Mouse (Mus musculus) gastrocnemius, adult 2 months (tissue): ENCODE measurements around the gene Ino80b. TPM values are rescaled to one million over a fixed set of nuclear protein-coding genes. Genes with fewer than 3 reads are reported as not detected.

Experiments
- DNase-seq: peaks from one replicate; pipeline ENCODE4 v3.0.0; 2022
- H3K27ac ChIP-seq: fragments of 200-600 bp; 2 replicates; pipeline ENCODE4 v1.8.1; 2022; ENCODE audit warnings: mild to moderate bottlenecking
- H3K4me3 ChIP-seq: fragments of 200-600 bp; 2 replicates; pipeline ENCODE4 v1.8.1; 2022; ENCODE audit warnings: mild to moderate bottlenecking, moderate library complexity
- CTCF ChIP-seq: fragments of 200-600 bp; IDR thresholded peaks from 2 replicates; pipeline ENCODE4 v1.8.1; 2022; ENCODE audit warnings: antibody characterized with exemption, mild to moderate bottlenecking, moderate library complexity
- intact Hi-C: fragments of 180-260 bp; cut with DNase I; formaldehyde crosslinking; loops from one replicate; pipeline ENCODE4 v1.15.1; 2025
- total RNA-seq, 2 experiments: library from RNA; stranded (reverse); gene quantifications; 2 replicates each; pipeline ENCODE4 v1.2.3; 2021

The Ino80b gene
- total RNA-seq, 2 experiments from 2014 or later = 13.7 to 16.3 TPM

- Histone ChIP-seq H3K4me3 (no peak overlapping the region), H3K27ac (no peak overlapping the region)
- no peak for TF ChIP-seq CTCF
- intact Hi-C loops = no loop called here
- DNase-seq = peak; percentile 8
Measured at GRCm38 (mm10) chr6:83111510-83112136, 13.6 kb downstream of the Ino80b start.

GRCm38 (mm10) chr6:83108762-83109668, 16.2 kb downstream of the Ino80b start, which contains the start of gene Mrpl53:
TSS of gene Mrpl53 (plus strand) at chr6:83109040.
- H3K4me3 ChIP-seq = peak within 1 kb of the TSS; percentile 85
- H3K27ac ChIP-seq = peak within 1 kb of the TSS; percentile 93
- no peak for TF ChIP-seq CTCF
- DNase-seq = peak; percentile 91
- intact Hi-C loops = loop anchor here (10.0 kb wide), 1 partner anchor 396 kb away; the partner anchor contains the start of gene Dguok

GRCm38 (mm10) chr6:83107566-83108400, 17.4 kb downstream of the Ino80b start:
- intact Hi-C loops = loop anchor here (10.0 kb wide), 1 partner anchor 397 kb away; the partner anchor contains the start of gene Dguok
- Histone ChIP-seq H3K4me3 (peak overlapping the region; percentile 85), H3K27ac (peak overlapping the region; percentile 93)
- peak; percentile 81 for TF ChIP-seq CTCF
- DNase-seq = peak; percentile 87

- no peak for TF ChIP-seq CTCF
- peak; percentile 8 for DNase-seq
- intact Hi-C loops = loop anchor here (10.0 kb wide), 1 partner anchor 401 kb away; the partner anchor contains the start of gene Dguok
- H3K27ac ChIP-seq = no peak overlapping the region
- H3K4me3 ChIP-seq = no peak overlapping the region
Measured at GRCm38 (mm10) chr6:83104158-83104557, 21.1 kb downstream of the Ino80b start.

GRCm38 (mm10) chr6:83103130-83103650, 22.0 kb downstream of the Ino80b start:
- H3K4me3 ChIP-seq = peak overlapping the region; percentile 97
- no peak for TF ChIP-seq CTCF
- H3K27ac ChIP-seq = no peak overlapping the region
- intact Hi-C loops = loop anchor here (10.0 kb wide), 1 partner anchor 402 kb away; the partner anchor contains the start of gene Dguok
- peak; percentile 23 for DNase-seq

- intact Hi-C loops = loop anchor here (1.0 to 10.0 kb wide), 3 partner anchors 47 to 403 kb away; partner anchors contain the start of genes Aup1, Dguok and Htra2
- Histone ChIP-seq H3K4me3 (peak overlapping the region; percentile 97), H3K27ac (peak overlapping the region; percentile 92)
- DNase-seq = peak; percentile 79
- peak; percentile 65 for TF ChIP-seq CTCF
Measured at GRCm38 (mm10) chr6:83101688-83102556, 23.3 kb downstream of the Ino80b start.

GRCm38 (mm10) chr6:83101316-83101687, 23.9 kb downstream of the Ino80b start, which contains the start of the genes Ccdc142 and Gm42688:
TSS of gene Ccdc142 (plus strand) at chr6:83101601.
TSS of gene Gm42688 (plus strand) at chr6:83101617.
- peak; percentile 62 for TF ChIP-seq CTCF
- peak within 1 kb of the TSS; percentile 97 for H3K4me3 ChIP-seq
- intact Hi-C loops = loop anchor here (1.0 to 10.0 kb wide), 3 partner anchors 47 to 403 kb away; partner anchors contain the start of genes Aup1, Dguok and Htra2
- peak; percentile 92 for DNase-seq
- peak within 1 kb of the TSS; percentile 92 for H3K27ac ChIP-seq

- intact Hi-C loops = no loop called here
- Histone ChIP-seq H3K27ac (no peak overlapping the region), H3K4me3 (no peak overlapping the region)
- TF ChIP-seq CTCF = no peak
- no peak for DNase-seq
Measured at GRCm38 (mm10) chr6:83098411-83098810, 26.8 kb downstream of the Ino80b start.

- no peak overlapping the region for H3K4me3 ChIP-seq
- no peak overlapping the region for H3K27ac ChIP-seq
- intact Hi-C loops = no loop called here
- DNase-seq = peak; percentile 6
- no peak for TF ChIP-seq CTCF
Measured at GRCm38 (mm10) chr6:83095968-83096367, 29.3 kb downstream of the Ino80b start.

GRCm38 (mm10) chr6:83092416-83093127, 32.7 kb downstream of the Ino80b start:
- TF ChIP-seq CTCF = no peak
- intact Hi-C loops = no loop called here
- Histone ChIP-seq H3K4me3 (no peak overlapping the region), H3K27ac (no peak overlapping the region)
- peak; percentile 11 for DNase-seq

- DNase-seq = no peak
- Histone ChIP-seq H3K27ac (peak overlapping the region; percentile 85), H3K4me3 (peak overlapping the region; percentile 75)
- intact Hi-C loops = no loop called here
- TF ChIP-seq CTCF = no peak
Measured at GRCm38 (mm10) chr6:83087926-83088260, 37.3 kb downstream of the Ino80b start.
